Mouse (Mus musculus): ENCODE results near the gene Kcnc4. TPM values are rescaled to one million over a fixed set of nuclear protein-coding genes. Genes with fewer than 3 reads are reported as not detected.

Gene Kcnc4
- 10 to 100 TPM; 55.5 to 60.2 TPM for total RNA-seq (2021)

DNA sequence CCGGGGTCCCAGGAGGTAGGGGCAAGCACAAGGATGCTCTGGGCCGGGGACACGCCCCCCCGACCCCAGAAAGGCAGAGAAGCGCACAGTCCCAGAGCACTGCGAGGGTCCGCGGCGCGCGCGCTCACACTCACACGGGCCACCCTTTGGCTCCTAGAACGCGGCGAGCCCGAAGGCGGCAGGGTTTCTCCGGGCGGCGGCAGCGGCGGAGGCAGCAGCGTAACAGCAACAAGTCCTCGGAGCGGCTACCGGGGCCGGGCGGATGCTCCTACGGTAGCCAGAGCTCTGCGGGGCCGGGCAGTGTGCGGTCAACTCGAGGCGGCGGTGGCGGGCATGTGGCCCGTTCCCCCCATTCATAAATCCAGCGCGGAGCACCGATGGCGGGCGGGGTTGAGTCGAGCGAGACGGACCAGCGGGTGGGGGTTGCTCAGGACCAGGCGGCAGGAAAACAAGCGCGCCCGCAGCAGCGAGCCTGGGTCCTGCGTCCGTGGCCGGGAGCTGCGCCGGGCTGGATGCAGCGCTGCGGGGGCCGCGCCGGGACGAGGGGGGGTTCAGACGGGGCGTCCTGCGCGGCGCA, at the start of gene Kcnc4:
TSS of gene Kcnc4 (minus strand) at position 357 of the 577 bp plus-strand sequence.
- peak in 1 of 2 experiments; percentile 51 for DNase-seq

DNA sequence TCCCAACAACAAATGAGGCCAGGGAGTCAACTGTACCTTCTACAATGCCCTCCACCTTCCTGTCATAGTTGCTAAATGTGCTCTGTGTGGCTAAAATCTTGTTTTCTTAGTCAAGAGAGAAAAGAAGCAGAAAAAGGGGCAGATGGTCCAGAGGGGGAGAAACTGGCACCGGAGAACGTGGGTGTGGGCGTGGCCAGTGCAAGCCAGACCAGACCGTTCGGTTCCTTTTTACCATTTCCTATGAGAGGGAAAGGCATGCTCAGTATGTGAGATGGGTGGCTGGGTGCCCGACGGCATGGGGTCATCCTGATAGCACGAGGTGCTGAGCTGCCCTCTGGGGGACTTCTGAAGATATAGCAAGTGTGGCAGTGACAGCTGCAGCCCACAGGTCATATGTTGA, 49.3 kb upstream of the Kcnc4 start:
- peak in 1 of 2 experiments; percentile 35 for DNase-seq

DNA sequence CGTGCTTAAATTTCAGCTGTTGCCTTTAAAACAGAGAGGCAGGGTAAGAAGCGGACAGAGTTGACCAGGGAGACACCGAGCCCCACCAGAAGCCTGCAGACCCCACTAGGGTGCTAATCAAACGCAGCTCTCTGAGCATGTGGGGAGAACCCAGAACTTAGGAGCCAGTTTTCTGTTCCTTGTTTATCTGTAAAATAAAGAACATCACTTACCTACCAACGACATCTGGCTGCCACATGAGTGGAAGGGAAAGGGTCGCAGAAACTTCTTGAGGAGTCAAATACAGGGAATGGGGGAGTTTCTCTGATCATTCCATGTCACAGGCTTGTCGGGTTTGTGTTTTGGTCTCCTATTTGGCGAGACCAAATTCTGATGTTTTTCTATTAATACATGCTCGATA, 48.6 kb upstream of the Kcnc4 start:
- DNase-seq, result no peak

DNA sequence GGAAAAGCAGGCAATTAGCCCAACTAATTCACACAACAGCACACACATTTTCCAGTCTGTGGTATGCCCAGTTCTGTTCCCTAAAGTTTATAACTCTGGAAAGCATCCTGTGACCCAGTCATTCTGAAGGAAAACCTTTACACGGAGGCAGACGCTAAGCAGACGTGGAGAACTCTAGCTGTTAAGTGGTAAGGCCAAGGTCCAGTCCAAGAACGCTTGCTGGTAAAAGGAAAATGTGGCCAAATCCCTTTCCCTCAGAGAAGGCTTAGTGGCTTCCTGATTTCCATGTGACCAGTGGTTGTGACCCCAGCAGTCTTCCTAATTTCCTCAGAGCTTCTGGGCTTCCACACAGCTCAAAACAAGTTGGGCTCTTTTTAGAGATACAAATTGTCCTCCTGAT, 47.2 kb upstream of the Kcnc4 start:
- no peak for DNase-seq

DNA sequence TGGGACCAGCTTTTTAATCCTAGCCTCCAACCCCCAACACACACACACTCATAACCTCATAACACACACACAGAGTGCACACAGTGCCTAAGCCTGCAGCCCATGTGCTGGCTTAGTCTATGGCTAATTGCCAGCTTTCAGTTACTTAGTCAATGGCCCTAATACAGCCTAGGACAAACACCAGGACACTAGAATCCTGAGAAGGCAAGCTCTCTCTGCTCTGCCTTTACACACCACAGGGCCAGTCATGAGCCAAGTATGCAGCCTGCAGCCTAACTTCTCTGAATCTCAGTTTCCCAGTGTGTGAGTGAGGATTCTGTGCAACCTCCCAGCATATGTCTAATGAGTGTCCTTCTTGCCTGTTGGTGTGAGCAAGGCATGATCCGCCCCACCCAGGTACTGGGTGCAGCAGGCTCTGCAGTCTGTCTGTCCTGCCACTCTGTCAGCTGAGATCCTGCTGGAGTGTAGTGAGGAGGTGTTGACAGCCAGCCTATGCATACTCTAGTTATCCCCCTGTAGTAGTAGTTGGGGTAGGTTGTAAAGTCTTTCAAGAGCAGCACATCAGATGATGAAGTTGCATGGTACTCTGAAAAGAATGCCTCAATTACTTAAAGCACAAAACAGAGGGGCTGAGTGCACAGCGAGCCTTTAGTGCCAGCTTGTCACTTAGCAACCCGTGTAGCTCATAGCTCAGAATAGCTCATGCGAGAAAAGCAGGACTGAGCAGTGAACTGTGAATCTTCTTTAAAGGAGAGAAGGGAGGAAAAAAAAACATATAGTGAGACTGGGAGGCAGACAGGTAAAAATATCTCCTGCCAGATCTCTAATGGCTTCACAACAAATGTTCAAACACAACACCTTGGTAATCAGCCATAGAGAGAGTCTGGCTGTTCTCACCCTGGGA, 46.4 kb upstream of the Kcnc4 start:
- no peak for DNase-seq

DNA sequence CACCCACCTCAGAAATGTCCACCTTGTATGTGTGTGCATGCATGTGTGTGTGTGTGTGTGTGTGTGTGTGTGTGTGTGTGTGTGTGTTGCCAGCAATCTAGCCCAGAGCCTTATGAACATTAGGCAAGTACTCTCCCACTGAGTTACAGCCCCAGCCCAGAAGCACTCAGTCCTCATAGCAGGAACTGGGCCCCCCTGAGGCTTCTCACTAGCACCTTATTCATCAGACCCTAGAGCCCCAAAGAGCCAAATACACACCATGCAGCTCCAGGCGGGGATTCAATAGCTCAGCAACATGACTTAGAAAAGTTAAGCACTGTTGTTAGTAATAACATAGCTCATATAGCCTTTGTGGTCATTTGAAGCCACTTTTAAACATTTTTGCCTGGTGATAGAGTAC, 45.2 kb upstream of the Kcnc4 start:
- no peak for DNase-seq

DNA sequence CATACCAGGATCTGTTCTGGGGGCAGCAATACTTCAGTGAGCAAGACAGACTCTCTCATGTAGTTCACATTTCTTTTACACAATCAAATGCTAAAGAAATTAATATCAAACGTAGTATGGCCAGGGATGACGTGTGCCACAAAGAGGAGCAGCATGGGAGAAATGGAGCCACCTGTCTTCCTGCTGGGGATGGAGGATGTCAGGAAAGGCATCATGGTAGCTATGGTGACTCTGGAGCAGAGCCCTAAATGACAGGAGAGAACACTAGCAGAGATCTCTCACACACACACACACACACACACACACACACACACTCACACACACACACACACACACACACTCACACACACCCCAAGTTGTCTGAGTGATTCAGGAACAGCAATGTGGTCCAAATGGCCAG, 44.4 kb upstream of the Kcnc4 start:
- DNase-seq, result no peak

DNA sequence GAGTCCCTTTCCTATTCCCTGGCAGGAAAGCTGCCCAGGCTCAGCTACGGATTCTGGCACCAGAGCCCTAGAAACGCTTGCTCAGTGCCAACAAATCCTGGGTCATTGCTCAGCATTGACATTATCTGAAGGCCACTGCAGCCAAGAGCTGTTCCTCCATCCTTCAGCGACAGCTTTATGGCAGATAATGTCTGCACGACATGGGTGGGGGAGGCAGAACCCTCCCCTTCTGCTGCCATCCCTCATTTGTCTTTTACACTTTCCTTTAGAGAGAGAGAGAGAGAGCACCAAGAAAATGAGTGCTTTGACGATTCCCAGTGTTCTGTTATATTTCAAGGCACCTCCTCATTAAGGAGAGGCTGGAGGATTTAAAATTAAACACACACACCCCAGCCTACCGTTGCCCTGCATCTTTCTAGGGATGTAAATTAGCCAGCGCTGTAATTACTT, 42.4 kb upstream of the Kcnc4 start:
- DNase-seq, result peak in 1 of 2 experiments; percentile 65

DNA sequence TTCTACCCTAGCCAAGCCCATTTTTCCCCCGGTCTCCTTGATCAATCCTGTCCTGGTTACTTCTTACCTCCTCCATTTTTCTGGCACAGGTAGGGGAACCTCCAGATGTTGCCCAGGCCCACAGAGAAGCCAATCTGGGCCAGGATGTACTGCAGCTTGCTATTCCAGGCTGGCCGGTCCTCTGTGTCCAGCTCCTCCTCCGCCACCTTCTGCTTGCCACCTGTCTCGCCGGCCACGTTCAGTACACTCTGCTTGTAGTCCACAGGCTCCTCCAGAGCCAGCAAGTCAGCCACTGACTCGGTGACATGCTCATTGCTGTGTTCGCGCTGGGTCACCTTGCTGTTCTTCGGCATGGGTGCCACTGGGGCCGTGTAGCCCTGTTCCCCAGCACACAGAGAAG, 40.9 kb upstream of the Kcnc4 start:
- no peak for DNase-seq

DNA sequence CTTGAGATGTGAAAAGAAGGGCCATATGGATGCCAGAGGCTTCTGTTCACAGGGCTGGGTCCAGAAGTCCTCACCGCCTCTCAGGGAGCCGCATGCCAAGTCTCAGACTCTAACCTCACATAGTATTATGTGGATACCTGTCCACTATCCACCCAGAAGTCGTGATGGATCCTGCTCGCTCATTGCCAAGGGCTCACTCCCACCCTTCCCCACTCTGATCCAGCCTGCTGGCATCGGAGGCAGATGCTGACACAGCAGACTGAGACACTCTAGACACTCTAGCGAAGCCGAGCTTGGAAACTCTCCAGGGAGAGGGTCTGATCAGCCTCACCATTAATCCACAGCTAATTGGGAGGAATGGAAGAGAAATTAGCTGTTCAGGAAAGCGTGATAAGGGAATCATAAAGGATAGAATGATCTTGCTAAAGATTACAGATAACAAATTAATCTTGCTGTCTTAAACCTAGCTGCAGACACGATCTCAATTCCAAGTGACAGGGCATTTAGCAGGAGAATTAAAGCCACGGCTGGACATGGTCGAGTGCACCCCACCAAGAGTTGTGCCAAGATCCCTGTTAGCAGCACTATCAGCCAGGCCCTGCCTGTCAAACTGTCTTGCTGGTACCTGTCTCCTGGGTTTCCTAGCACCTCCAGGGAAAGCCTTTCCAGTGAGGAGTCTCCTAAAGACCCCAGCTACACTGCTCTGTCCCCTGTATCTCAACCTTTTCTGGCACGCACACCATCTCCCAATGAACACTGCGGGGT, 36.9 kb upstream of the Kcnc4 start:
- no peak for DNase-seq

DNA sequence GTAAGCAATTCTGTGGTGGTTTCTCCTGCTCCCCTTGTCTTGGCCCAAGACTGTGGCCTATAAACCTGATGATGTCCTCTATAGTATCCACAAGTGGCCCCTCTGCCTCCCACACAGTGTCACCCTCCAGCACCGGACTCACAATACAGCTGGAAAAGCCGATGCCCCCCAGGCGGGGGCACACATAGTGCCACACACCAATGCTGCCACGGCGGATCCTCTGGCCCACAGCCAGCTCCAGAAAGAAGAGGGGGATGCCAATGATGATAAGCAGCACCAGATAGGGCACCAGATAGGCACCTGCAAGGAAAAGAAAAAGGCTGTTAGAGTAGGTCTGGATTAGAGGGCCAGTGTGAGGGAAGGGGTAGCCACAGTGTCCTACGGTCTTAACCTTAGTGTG, 36.2 kb upstream of the Kcnc4 start:
- no peak for DNase-seq

DNA sequence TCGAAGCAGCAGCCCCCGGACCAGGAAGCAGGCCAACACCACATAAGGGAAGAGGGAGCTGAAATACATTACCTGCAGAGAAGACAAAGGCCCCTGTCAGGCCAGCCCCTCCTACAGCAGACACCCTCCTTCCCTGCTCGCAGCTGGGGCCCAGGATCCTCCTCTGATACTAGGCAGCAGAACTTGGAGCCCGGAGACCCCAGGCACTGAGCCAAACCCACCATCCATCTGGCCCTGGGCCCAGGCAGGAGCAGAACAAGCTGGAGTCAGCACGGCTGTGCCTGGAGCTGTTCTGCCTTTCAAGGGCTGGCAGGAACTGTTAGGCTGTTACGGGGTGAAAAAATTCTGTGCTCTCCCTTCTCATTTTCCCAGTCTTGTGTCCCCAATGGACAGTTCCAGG, 32.1 kb upstream of the Kcnc4 start:
- DNase-seq, result peak; percentile 87 to 89

DNA sequence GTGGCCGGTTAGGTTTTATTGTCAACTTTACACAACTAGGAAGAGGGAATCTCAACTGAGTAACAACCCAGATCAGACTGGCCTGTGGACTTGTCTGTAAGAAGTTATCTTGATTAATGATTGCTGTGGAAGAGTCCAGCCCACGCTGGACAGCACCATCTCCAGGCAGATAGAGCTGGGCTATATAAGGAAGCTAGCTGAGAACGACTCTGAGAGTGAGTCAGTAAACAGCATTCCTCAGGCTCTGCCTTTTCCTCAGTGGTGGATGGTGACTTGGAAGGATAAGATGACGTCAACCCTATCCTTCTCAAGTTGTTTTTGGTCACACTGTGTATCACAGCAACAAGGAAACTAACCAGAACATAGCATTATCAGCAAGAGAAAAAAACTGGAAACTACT, 29.3 kb upstream of the Kcnc4 start:
- DNase-seq, result no peak

DNA sequence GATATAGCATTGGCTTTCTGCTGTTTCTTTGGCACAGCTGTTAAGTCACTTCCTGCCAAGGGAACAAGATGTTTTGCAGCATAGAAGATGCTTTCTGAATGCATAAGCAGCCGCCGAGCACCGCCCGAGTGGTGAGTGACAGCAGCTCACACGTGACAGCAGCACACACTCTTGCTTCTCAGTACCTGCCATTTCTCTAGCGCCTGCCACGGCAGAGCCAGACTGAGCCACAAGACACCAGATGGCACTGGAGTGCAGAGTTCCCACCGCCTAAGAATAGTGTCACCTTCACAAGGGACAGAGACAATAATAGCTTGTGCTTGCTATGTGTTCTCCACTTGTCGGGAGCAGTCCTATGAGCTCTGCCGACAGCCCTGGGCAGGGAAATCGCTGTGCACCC, 23.9 kb upstream of the Kcnc4 start:
- peak in 1 of 2 experiments; percentile 56 for DNase-seq

DNA sequence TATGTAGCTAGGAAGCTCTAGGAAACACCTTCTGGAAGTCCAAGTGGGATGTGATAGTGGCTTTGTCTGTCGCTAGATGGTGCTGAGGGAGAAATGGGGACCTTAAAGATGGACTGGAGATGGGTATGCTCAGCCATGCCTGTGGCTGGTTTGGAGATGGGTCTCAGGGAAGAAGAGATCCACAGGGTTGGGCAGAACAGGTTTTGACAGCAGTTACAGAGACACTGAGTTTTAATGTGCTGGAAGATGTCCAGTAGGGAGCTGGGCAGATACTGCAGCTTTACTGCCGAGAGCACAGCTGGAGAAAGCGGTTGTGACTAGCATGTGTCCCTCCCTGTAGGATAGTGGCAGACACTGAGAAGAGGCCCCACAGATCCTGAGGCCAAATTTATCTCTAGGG, 21.3 kb upstream of the Kcnc4 start:
- no peak for DNase-seq

DNA sequence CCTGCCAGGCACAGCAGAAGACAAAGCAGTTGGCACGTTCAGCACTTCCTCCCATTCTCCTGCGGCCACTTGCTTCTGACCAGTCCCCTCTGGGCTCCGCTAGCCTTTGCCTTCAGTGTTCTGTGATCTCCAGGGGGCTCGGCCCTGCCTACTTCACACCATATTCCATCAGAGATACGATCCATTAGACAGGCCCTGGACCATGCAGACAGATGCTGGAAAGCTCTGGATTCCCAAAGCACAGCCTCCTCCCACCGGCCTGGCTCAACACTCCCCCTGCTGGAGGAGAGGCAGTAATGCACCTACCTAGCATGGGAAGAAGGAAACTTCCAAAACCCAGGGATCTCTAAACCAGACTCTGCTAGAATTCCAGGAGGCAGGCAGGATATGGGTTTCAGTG, 12.8 kb upstream of the Kcnc4 start:
- DNase-seq, result peak in 1 of 2 experiments; percentile 53

DNA sequence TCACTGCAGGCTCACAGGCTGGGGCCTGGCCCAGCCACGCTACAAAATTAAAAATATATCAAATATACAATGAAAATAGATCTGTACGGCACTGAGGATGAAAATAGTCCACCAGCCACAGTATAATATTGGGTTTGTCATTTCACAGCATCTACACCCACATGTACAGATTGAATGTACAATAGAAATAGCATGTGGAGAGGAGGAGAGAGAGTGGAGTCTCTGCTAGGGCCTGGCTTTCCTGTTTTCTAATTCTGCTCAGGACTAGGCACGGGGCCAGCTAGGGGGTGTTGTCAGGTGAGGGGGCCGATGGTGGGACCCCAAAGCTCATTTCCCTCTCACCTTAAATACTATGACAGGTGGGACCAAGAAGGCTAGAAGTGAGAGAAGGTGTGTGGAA, 9.7 kb upstream of the Kcnc4 start:
- no peak for DNase-seq

DNA sequence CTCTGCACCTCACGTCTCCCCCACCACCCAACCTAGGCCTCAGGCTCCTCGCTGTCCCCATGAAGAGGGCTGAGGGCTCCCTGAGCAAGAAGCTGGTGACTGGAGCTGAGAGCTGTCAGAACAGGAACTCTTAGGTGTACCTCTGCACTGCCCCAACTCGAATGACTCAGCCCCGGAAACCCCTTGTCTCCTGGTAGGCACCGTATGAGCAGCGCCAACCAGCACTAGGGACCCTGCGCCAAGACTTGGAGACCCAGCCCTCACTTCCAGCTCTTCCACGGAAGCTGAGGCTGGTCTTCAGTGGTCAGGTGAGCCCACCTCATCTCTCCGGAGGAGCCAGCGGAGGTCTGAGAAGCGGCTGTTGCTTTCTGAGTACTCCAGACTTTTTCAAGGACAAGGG, 8.8 kb upstream of the Kcnc4 start:
- DNase-seq, result no peak

DNA sequence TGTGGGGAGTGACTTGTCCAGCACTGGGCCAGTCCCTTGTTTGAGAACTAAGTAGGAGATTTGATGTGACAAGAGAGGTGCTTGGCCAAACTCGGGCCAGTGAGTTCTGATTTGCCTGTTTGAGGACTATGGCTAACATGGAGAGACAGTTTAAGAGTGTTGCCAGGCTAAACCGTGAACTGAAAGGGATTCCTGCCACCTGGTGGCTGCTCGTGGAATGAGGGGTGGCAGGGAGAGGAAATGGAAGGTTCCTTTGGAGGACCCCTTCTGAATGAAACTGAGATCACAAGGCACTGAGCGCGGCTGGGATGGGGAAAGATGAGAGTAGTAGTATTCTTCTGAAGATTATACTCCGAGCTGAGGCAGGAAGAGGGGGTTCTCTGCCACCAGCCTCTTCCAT, 7.2 kb upstream of the Kcnc4 start:
- peak; percentile 75 to 76 for DNase-seq

DNA sequence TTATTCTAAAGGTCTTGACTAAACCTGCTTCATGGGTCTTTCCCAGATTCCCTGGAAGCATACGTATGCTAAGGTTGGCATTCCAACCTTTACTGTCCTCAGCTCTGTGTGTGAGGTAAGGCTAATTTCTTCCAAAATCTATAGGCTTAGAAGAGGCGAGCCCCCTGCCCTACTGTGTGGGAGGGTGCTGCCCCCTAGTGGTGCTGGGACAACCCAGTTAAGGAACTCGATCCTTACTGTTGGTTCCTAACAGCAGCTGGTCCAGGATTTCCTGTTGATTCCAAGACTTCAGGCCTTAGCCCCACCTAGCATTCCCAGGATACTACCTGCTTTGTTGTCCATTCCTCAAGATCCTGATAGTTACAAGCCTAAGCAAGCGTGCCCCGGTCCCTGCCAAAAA, 2.8 kb upstream of the Kcnc4 start:
- DNase-seq, result peak; percentile 73 to 78

DNA sequence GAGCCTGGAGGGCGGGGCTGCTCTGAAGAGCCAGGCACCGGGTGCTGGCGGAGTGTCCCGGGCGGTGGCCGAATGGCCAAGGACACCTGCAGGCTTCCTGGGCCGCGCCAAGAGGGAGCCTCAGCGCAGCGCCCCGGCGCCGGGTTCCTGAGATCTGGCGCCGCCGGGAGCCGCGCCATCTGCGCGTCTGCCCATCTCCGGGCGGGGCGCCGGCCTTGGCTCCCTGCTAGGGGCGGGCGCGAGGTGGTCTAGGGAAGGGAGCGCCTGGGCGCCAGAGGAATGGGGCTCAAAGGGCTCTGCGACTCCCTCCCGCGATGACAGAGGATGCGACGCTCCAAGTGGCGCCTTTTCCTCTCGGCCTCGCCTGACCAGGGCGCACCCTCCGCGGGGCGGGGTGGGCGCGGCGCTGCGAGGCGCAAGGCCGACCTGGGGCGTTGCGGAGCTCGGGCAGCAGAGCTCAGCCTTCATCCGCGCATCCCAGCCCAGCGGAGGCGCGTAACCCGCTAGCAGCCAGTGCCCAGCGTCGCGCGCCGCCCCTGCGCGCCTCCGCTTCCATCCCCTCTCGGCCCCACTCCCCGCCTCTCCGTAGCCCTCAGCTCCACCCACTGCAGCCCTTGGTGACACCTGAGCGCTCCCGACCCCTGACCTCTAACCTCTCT, 550 bp upstream of the Kcnc4 start:
- no peak for DNase-seq

DNA sequence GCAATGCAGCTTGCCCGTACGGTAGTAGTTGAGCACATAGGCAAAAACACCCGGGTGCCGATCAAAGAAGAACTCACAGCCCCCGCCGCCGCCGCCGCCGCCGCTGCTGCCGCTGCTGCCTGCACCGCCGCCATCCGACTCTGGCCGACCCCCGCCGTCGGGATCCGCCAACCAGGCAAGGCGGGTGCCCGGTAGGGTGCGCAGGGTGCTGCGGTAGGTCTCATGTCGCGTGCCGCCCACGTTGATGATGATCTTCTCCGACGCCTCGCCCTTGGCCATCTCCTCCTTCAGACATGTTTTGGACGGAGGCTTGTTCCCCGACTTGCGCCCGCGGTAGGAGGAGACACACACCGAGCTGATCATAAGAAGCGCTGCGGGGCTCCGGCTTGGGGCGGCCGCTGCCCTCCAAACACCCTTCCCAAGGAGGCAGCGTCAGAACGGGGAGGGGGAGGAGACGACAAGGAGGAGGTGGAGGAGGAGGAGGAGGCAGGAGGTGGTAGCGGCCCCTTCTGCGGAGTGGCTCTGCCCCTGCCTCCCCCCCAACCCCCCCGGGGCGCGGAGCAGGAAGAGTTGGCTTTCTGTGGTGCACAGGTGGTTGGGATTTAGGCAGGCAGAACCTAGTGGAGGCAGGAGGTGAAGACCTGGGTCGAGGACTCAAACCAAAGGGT, 690 bp downstream of the Kcnc4 start:
- peak in 1 of 2 experiments; percentile 52 for DNase-seq

Data from layer of hippocampus, postnatal 36 days (tissue).